Mouse (Mus musculus): ENCODE measurements at regions not wholly inside any gene's neighbourhood (a gene's known extent, or its start where the extent isn't known, plus 50 kb on each side); places are given as distances from the start of the nearest gene placed in this dataset.

GRCm38 (mm10) chr12:56193524-56193923, 152.2 kb downstream of the Mbip start:
- Histone ChIP-seq H3K27me3 (ENCODE audit: control insufficient read depth, insufficient read depth, low read length) (no peaks in the 10 kb centered on the region), H3K4me3 (ENCODE audit: control insufficient read depth, low read depth, low read length) (no peak overlapping the region), H3K27ac (ENCODE audit: control insufficient read depth, insufficient read depth, low read depth, low read length) (no peak overlapping the region), H3K36me3 (ENCODE audit: control insufficient read depth, insufficient read depth, low read length) (no peaks in the 10 kb centered on the region), H3K4me1 (ENCODE audit: control insufficient read depth, insufficient read depth, low read length) (no peaks in the 10 kb centered on the region; the same call in 1 of the 2 replicates)
- TF ChIP-seq POLR2A (IDR thresholded peaks at IDR 0.05; ENCODE audit: control insufficient read depth, low read depth, low read length) (no peak), CTCF (IDR thresholded peaks at IDR 0.05; ENCODE audit: control insufficient read depth, insufficient read depth, insufficient replicate concordance, low read depth, low read length) (no peak)

DNA sequence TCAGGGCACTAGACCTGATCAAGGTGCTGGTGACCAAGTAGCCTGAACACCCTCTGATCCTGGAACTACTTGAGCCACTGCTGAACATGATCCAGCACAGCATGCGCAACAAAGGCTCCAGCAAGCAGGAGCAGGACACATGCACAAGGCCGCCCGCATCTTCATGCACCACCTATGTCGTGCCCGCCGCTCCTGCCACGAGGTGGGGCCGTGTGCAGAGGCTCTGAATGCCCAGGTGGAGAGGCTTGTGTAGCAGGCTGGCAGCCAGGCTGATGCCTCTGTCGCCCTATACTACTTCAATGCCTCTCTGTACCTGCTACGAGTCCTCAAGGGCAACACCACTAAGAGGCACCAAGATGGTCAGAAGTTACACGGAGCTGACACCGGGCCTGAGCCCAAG, 156.1 kb downstream of the Mbip start:
- Histone ChIP-seq H3K36me3 (ENCODE audit: control insufficient read depth, insufficient read depth, low read length) (no peaks in the 10 kb centered on the region), H3K27ac (ENCODE audit: control insufficient read depth, insufficient read depth, low read depth, low read length) (no peak overlapping the region), H3K27me3 (ENCODE audit: control insufficient read depth, insufficient read depth, low read length) (no peaks in the 10 kb centered on the region), H3K4me3 (ENCODE audit: control insufficient read depth, low read depth, low read length) (no peak overlapping the region), H3K4me1 (ENCODE audit: control insufficient read depth, insufficient read depth, low read length) (no peaks in the 10 kb centered on the region; the same call in 1 of the 2 replicates)
- TF ChIP-seq CTCF (IDR thresholded peaks at IDR 0.05; ENCODE audit: control insufficient read depth, insufficient read depth, insufficient replicate concordance, low read depth, low read length) (no peak), POLR2A (IDR thresholded peaks at IDR 0.05; ENCODE audit: control insufficient read depth, low read depth, low read length) (no peak)

DNA sequence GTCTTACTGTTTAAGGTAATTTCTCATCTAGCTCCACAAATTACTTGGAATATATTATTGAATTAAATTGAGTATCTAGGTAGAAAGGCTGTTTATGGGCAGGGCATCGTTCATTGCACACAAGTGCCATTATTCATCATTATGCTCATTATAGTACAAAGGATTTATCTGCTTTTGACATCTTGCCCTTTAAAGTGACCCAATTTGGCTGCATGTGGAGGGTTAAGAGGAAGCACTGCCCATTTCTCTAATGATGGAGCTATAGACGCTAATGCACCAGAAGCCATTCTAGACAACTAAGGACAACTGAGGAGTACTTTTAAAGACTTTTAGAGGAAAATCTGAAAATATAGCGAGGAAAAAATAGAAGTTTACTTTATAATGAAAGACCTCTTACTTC, 185.0 kb downstream of the Mbip start:
- TF ChIP-seq POLR2A (IDR thresholded peaks at IDR 0.05; ENCODE audit: control insufficient read depth, low read depth, low read length): no peak
- no peak for TF ChIP-seq CTCF (IDR thresholded peaks at IDR 0.05; ENCODE audit: control insufficient read depth, insufficient read depth, insufficient replicate concordance, low read depth, low read length)
- H3K27me3 ChIP-seq (ENCODE audit: control insufficient read depth, insufficient read depth, low read length): no peaks in the 10 kb centered on the region
- H3K27ac ChIP-seq (ENCODE audit: control insufficient read depth, insufficient read depth, low read depth, low read length): no peak overlapping the region
- no peak overlapping the region for H3K4me3 ChIP-seq (ENCODE audit: control insufficient read depth, low read depth, low read length)
- no peaks in the 10 kb centered on the region for H3K4me1 ChIP-seq (ENCODE audit: control insufficient read depth, insufficient read depth, low read length)
- H3K36me3 ChIP-seq (ENCODE audit: control insufficient read depth, insufficient read depth, low read length): no peaks in the 10 kb centered on the region

DNA sequence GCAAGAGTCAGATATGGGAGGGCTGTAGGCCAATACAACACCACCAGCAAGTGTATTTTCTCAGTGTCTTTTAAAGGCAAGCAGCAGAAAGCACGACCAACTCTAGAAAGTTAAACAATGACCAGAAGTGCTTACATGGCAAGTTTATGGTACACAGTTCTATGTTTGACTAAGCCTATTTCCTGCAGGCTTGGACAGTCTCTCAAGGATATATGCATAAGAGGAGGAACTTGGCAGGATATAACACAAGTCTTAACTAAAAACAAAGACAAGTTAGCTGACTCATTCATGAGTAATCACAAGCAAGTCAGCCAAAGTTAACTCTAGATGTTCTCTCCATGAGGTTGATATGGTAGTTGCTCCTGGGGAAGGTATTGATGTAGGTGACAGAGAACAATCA, 201.3 kb downstream of the Mbip start:
- Histone ChIP-seq H3K27me3 (ENCODE audit: control insufficient read depth, insufficient read depth, low read length) (no peaks in the 10 kb centered on the region), H3K36me3 (ENCODE audit: control insufficient read depth, insufficient read depth, low read length) (no peaks in the 10 kb centered on the region), H3K4me1 (ENCODE audit: control insufficient read depth, insufficient read depth, low read length) (no peaks in the 10 kb centered on the region), H3K4me3 (ENCODE audit: control insufficient read depth, low read depth, low read length) (no peak overlapping the region), H3K27ac (ENCODE audit: control insufficient read depth, insufficient read depth, low read depth, low read length) (no peak overlapping the region)
- TF ChIP-seq CTCF (IDR thresholded peaks at IDR 0.05; ENCODE audit: control insufficient read depth, insufficient read depth, insufficient replicate concordance, low read depth, low read length) (no peak), POLR2A (IDR thresholded peaks at IDR 0.05; ENCODE audit: control insufficient read depth, low read depth, low read length) (no peak)

- no peaks in the 10 kb centered on the region for H3K36me3 ChIP-seq (ENCODE audit: control insufficient read depth, insufficient read depth, low read length)
- TF ChIP-seq CTCF (IDR thresholded peaks at IDR 0.05; ENCODE audit: control insufficient read depth, insufficient read depth, insufficient replicate concordance, low read depth, low read length): no peak
- H3K4me1 ChIP-seq (ENCODE audit: control insufficient read depth, insufficient read depth, low read length): no peaks in the 10 kb centered on the region
- H3K27me3 ChIP-seq (ENCODE audit: control insufficient read depth, insufficient read depth, low read length): no peaks in the 10 kb centered on the region
- H3K27ac ChIP-seq (ENCODE audit: control insufficient read depth, insufficient read depth, low read depth, low read length): no peak overlapping the region
- no peak overlapping the region for H3K4me3 ChIP-seq (ENCODE audit: control insufficient read depth, low read depth, low read length)
These were observed 201.9 kb downstream of the Mbip start for GRCm38 (mm10) chr12:56143789-56144188.

GRCm38 (mm10) chr12:56114446-56114845, 231.2 kb downstream of the Mbip start:
- H3K27me3 ChIP-seq (ENCODE audit: control insufficient read depth, insufficient read depth, low read length): no peaks in the 10 kb centered on the region
- no peak overlapping the region for H3K27ac ChIP-seq (ENCODE audit: control insufficient read depth, insufficient read depth, low read depth, low read length)
- no peak overlapping the region for H3K4me3 ChIP-seq (ENCODE audit: control insufficient read depth, low read depth, low read length)
- no peaks in the 10 kb centered on the region for H3K4me1 ChIP-seq (ENCODE audit: control insufficient read depth, insufficient read depth, low read length)
- H3K36me3 ChIP-seq (ENCODE audit: control insufficient read depth, insufficient read depth, low read length): no peaks in the 10 kb centered on the region
- TF ChIP-seq POLR2A (IDR thresholded peaks at IDR 0.05; ENCODE audit: control insufficient read depth, low read depth, low read length) (no peak), CTCF (IDR thresholded peaks at IDR 0.05; ENCODE audit: control insufficient read depth, insufficient read depth, insufficient replicate concordance, low read depth, low read length) (no peak)

DNA sequence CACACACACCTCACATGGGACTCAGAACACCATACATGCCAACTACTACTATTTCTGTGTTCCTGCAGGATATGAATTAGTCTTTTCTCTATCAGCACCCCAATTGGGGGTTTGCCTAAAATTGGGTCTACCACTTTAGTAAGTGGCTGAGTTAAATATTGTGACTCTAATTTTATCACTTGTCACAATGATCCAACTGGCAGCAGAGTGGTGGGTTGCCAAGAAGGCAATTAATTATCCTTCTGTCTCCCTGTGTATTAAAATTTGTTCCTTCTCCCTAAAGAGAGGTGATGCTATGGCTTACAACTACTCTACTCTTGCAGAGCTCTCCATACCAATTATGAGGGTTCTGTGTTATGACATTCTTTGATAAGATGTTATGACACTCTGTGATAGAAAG, 245.3 kb downstream of the Brms1l start:
- Histone ChIP-seq H3K27me3 (ENCODE audit: control insufficient read depth, insufficient read depth, low read length) (no peaks in the 10 kb centered on the region), H3K27ac (ENCODE audit: control insufficient read depth, insufficient read depth, low read depth, low read length) (no peak overlapping the region), H3K36me3 (ENCODE audit: control insufficient read depth, insufficient read depth, low read length) (no peaks in the 10 kb centered on the region), H3K4me1 (ENCODE audit: control insufficient read depth, insufficient read depth, low read length) (no peaks in the 10 kb centered on the region), H3K4me3 (ENCODE audit: control insufficient read depth, low read depth, low read length) (no peak overlapping the region)
- TF ChIP-seq POLR2A (IDR thresholded peaks at IDR 0.05; ENCODE audit: control insufficient read depth, low read depth, low read length): no peak
- no peak for TF ChIP-seq CTCF (IDR thresholded peaks at IDR 0.05; ENCODE audit: control insufficient read depth, insufficient read depth, insufficient replicate concordance, low read depth, low read length)

DNA sequence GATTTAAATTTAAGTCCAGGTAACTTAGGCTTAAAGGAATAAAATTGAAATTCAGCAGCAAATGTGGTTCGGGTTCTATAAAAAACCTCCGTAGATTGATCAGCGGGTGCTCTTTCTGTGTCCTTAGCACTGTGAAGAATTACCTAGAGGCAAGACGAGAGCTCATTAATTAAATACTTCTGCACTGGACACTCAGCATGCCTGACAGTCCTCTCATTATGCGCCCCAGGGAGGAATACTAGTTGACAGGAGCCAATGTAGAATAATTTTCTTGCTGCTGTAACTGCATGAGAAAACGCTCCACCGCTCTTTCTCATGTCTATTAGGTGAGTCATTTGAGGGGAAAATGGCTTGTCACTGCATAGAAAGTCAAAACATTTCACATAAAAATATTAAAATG, 228.1 kb downstream of the Brms1l start:
- Histone ChIP-seq H3K4me3 (ENCODE audit: control insufficient read depth, low read depth, low read length) (no peak overlapping the region), H3K27ac (ENCODE audit: control insufficient read depth, insufficient read depth, low read depth, low read length) (no peak overlapping the region), H3K27me3 (ENCODE audit: control insufficient read depth, insufficient read depth, low read length) (no peaks in the 10 kb centered on the region), H3K36me3 (ENCODE audit: control insufficient read depth, insufficient read depth, low read length) (no peaks in the 10 kb centered on the region), H3K4me1 (ENCODE audit: control insufficient read depth, insufficient read depth, low read length) (no peaks in the 10 kb centered on the region)
- TF ChIP-seq POLR2A (IDR thresholded peaks at IDR 0.05; ENCODE audit: control insufficient read depth, low read depth, low read length) (no peak), CTCF (IDR thresholded peaks at IDR 0.05; ENCODE audit: control insufficient read depth, insufficient read depth, insufficient replicate concordance, low read depth, low read length) (no peak)
